Comparison of ENCODE assay signal across 8 mouse cellular contexts in genomic region chr1:136696077-136696641, GRCm38 (mm10).
A peak's percentile ranks its signal among the peaks of the same experiment; 100 is the strongest.
DNase-seq lines count a peak whose midpoint lies in the region; ATAC-seq and TF ChIP-seq lines count a peak whose summit lies in the region.

No protein-coding gene starts in this region.

- 11% methylated on average over 19 of the region's 19 CpGs for WGBS in forebrain, embryonic 15.5 days
- WGBS in kidney, embryonic 14.5 days: 11% methylated on average over 19 of the region's 19 CpGs
- WGBS in lung, postnatal 0 days: 11% methylated on average over 19 of the region's 19 CpGs

- TF ChIP-seq EP300 in lung, postnatal 0 days (IDR thresholded peaks at IDR 0.05): peak; percentile 83

- DNase-seq in heart, adult 11 months: peak; percentile 94
- no peak for DNase-seq in heart, adult 8-10 months (ENCODE audit: low spot score)
- DNase-seq in lung, postnatal 0 days (ENCODE audit: low spot score): peak; percentile 84
- DNase-seq in thymus, postnatal 25 days: no peak
- no peak for DNase-seq in cerebellum, adult 9-11 months
- no peak for DNase-seq in gastrocnemius, postnatal 36 days

- H3K27me3 ChIP-seq in forebrain, embryonic 15.5 days: no peaks in the 10 kb centered on the region
- H3K27me3 ChIP-seq in kidney, embryonic 14.5 days (ENCODE audit: control insufficient read depth, insufficient read depth, low read length): no peaks in the 10 kb centered on the region
- H3K27me3 ChIP-seq in lung, postnatal 0 days (replicated peaks; ENCODE audit: insufficient read depth, low read length): no peaks in the 10 kb centered on the region

- H3K4me2 ChIP-seq in forebrain, embryonic 15.5 days (replicated peaks): peak overlapping the region; percentile 30
- peak overlapping the region; percentile 32 for H3K4me2 ChIP-seq in kidney, embryonic 14.5 days (replicated peaks; ENCODE audit: low read depth, low read length)
- peak overlapping the region; percentile 33 for H3K4me2 ChIP-seq in lung, postnatal 0 days (replicated peaks; ENCODE audit: low read depth, low read length)

- intact Hi-C loops in gastrocnemius, postnatal 36 days (cut with DNase I): no loop called here

- no peak for TF ChIP-seq CTCF in lung, postnatal 0 days (IDR thresholded peaks at IDR 0.05)

- H3K27ac ChIP-seq in forebrain, embryonic 15.5 days (replicated peaks): no peak overlapping the region
- no peak overlapping the region for H3K27ac ChIP-seq in kidney, embryonic 14.5 days (ENCODE audit: low read depth, low read length)
- peak overlapping the region; percentile 74 for H3K27ac ChIP-seq in lung, postnatal 0 days (ENCODE audit: low read length)

- 0 out of 2 replicates have a peak overlapping the region, but pooled peaks have one; percentile 16 for H3K9ac ChIP-seq in forebrain, embryonic 15.5 days (replicated peaks)
- H3K9ac ChIP-seq in kidney, embryonic 14.5 days (ENCODE audit: low read depth, low read length): peak overlapping the region; percentile 31; the same call in 1 of the 2 replicates
- no peak overlapping the region for H3K9ac ChIP-seq in lung, postnatal 0 days (replicated peaks; ENCODE audit: low read depth)

- ATAC-seq in forebrain, embryonic 15.5 days (replicated peaks): no peak
- ATAC-seq in kidney, embryonic 14.5 days (ENCODE audit: low FRiP score, low TSS enrichment): 0 out of 2 replicates have a peak, but pooled peaks have one; percentile 11
- ATAC-seq in lung, postnatal 0 days: peak; percentile 88

- no peaks in the 10 kb centered on the region for H3K36me3 ChIP-seq in forebrain, embryonic 15.5 days
- no peaks in the 10 kb centered on the region for H3K36me3 ChIP-seq in kidney, embryonic 14.5 days (ENCODE audit: control insufficient read depth, insufficient read depth, low read length)
- H3K36me3 ChIP-seq in lung, postnatal 0 days (ENCODE audit: insufficient read depth, low read length): no peaks in the 10 kb centered on the region

- no peaks in the 10 kb centered on the region for H3K4me1 ChIP-seq in forebrain, embryonic 15.5 days
- peaks cover 17% of the 10 kb centered on the region; the same call in 1 of the 2 replicates for H3K4me1 ChIP-seq in kidney, embryonic 14.5 days (ENCODE audit: control insufficient read depth, insufficient read depth, low read length)
- peaks cover 17% of the 10 kb centered on the region; the same call in 1 of the 2 replicates for H3K4me1 ChIP-seq in lung, postnatal 0 days (ENCODE audit: insufficient read depth, low read depth, low read length)

- H3K4me3 ChIP-seq in forebrain, embryonic 15.5 days: peak overlapping the region; percentile 16; the same call in 1 of the 2 replicates
- peak overlapping the region; percentile 7; the same call in 1 of the 2 replicates for H3K4me3 ChIP-seq in kidney, embryonic 14.5 days (ENCODE audit: low read length)
- no peak overlapping the region for H3K4me3 ChIP-seq in lung, postnatal 0 days (ENCODE audit: low read depth, low read length)

- H3K9me3 ChIP-seq in forebrain, embryonic 15.5 days: no peaks in the 10 kb centered on the region
- no peaks in the 10 kb centered on the region for H3K9me3 ChIP-seq in kidney, embryonic 14.5 days (ENCODE audit: control insufficient read depth, low read length)
- no peaks in the 10 kb centered on the region for H3K9me3 ChIP-seq in lung, postnatal 0 days (ENCODE audit: low read length)

Comparison
In these comparisons a context has a peak if more than half of its experiments do, and no peak if none do; other contexts are left out.
1. DNase-seq: peak in heart, adult 11 months (single experiment) and lung, postnatal 0 days (single experiment); none in heart, adult 8-10 months (single experiment), thymus, postnatal 25 days (single experiment), cerebellum, adult 9-11 months (single experiment) and gastrocnemius, postnatal 36 days (0 of 2).
2. Peak in every context shown above with its lines, with median percentiles within 50 percentile points of each other: H3K4me2 ChIP-seq.